Mouse (Mus musculus): ENCODE measurements around the gene Fev. TPM values are rescaled to one million over a fixed set of nuclear protein-coding genes. Genes with fewer than 3 reads are reported as not detected.

The Fev gene
- 0.47 and 2.1 TPM in 2 replicates for polyA plus RNA-seq (2014; fragmentation: Nextera tagmentation; extraction: Ambion mirVana)

DNA sequence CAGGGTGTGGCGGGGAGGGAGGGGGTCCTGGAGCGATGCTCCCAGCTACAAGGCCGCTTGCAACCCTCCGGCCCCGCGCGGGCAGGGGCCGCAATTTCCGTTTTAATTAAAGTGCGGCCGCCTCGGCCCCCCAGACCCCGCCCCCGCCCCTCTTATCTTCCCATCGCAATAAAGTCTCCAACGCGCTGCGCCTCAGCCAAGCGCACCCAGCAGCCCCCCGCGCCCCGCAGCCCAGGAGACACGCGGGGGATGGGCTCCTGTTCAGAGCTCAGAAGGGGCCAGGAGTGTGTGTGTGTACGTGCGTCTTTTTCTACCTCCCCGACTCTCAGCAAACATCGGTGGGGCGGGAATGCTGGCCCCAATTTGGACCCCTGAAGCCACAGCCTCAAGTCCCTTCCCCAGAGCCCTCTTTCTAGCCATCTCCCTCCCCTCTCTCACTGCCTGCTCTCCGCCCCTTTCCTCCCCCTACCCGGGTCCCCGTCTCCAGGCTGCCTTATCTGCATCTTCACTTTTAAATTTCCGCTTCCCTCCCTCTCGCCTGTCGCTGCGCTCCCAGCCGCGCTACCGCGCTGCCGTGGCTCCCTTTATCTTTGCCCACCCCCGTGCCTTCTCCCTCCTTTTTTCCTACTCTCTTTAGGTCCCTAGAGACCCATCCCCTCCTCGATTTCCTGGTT lies at the start of gene Fev:
TSS of gene Fev (minus strand) at position 51 of the 674 bp plus-strand sequence.
- Histone ChIP-seq H3K4me3 (ENCODE audit: low read length) (peak within 1 kb of the TSS; percentile 32), H3K27ac (ENCODE audit: low read depth, low read length) (no peak within 1 kb of the TSS), H3K4me1 (ENCODE audit: control insufficient read depth, insufficient read depth, low read length) (peaks cover 16% of the 10 kb centered on the region), H3K36me3 (ENCODE audit: control insufficient read depth, insufficient read depth, low read length) (no peaks in the 10 kb centered on the region), H3K9me3 (ENCODE audit: control insufficient read depth, low read length) (no peaks in the 10 kb centered on the region), H3K4me2 (replicated peaks; ENCODE audit: low read depth, low read length) (peak within 1 kb of the TSS; percentile 55), H3K9ac (ENCODE audit: low read depth, low read length) (no peak within 1 kb of the TSS; the same call in none of the 2 replicates), H3K27me3 (ENCODE audit: control insufficient read depth, insufficient read depth, low read length) (peaks cover 91% of the 10 kb centered on the region)
- under 1% methylated on average over 36 of the region's 43 CpGs for WGBS
- ATAC-seq (ENCODE audit: low FRiP score, low TSS enrichment): 0 out of 2 replicates have a peak, but pooled peaks have one; percentile 60

DNA sequence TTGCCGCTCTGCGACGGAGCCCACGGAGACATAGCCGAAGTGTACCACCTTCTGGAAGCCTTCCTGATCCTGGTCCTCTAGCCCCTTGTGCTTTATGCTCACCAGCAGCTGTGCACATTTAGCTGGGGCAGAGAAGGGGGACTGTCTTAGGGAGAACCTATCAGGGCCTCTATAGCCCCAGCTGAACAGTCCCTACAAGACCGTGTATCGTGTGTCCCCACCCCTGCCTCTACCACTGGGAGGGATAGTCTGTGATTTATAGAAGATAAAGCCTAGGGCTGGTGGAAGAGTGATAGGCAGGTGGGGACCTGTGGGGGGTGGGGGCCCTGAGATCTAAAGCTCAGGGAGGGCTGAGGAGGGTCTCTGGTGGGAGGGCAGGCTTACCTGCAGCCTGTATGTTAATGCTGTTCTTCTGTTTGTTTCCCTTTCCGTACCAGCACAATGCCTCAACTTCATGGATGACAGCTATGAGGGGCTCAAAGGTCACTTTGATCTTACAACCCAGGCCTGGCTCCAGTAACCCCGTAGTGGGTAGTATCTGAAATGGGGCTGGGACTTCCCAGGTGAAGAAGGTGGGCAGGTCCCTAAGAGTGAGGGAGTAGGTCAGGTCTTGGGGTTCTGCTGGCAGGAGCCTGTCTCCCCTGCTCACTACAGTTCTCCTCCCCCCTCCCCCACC lies 42.5 kb upstream of the Fev start:
- 74% methylated on average over 9 of the region's 9 CpGs for WGBS

DNA sequence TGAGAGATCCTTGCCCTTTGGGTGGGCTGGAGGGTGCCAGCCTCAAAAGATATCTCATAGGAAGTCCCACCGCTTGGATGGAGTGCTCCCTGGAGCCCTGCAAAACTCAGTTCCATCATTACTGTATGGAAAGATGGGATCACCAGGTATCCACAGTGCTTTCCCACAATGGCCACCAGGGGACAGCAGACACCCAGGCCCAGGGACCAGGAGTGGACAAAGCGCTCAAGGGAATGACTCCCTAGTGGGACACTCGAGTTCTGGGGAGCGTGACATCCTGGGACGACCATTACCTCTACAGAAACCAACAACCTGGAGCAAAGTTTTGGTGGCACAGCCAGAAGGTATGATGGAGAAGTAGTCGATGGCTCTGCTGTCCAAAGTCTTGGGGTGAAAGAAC lies 41.5 kb upstream of the Fev start:
- H3K27ac ChIP-seq (ENCODE audit: low read depth, low read length): no peak overlapping the region
- no peak overlapping the region for H3K4me2 ChIP-seq (replicated peaks; ENCODE audit: low read depth, low read length)
- 0 out of 2 replicates have a peak, but pooled peaks cover 5% of the 10 kb centered on the region for H3K27me3 ChIP-seq (ENCODE audit: control insufficient read depth, insufficient read depth, low read length)
- no peaks in the 10 kb centered on the region for H3K36me3 ChIP-seq (ENCODE audit: control insufficient read depth, insufficient read depth, low read length)
- no peak for ATAC-seq (ENCODE audit: low FRiP score, low TSS enrichment)
- H3K4me3 ChIP-seq (ENCODE audit: low read length): no peak overlapping the region
- H3K9me3 ChIP-seq (ENCODE audit: control insufficient read depth, low read length): no peaks in the 10 kb centered on the region
- WGBS: 29% methylated on average over 6 of the region's 6 CpGs
- H3K9ac ChIP-seq (ENCODE audit: low read depth, low read length): no peak overlapping the region
- H3K4me1 ChIP-seq (ENCODE audit: control insufficient read depth, insufficient read depth, low read length): no peaks in the 10 kb centered on the region

More for the DNA sequence above, 42.5 kb upstream of the Fev start:
- ATAC-seq (ENCODE audit: low FRiP score, low TSS enrichment): no peak
- H3K4me1 ChIP-seq (ENCODE audit: control insufficient read depth, insufficient read depth, low read length): no peaks in the 10 kb centered on the region
- H3K27ac ChIP-seq (ENCODE audit: low read depth, low read length): no peak overlapping the region
- H3K9ac ChIP-seq (ENCODE audit: low read depth, low read length): no peak overlapping the region
- H3K4me3 ChIP-seq (ENCODE audit: low read length): no peak overlapping the region
- no peaks in the 10 kb centered on the region for H3K36me3 ChIP-seq (ENCODE audit: control insufficient read depth, insufficient read depth, low read length)
- peaks cover 6% of the 10 kb centered on the region; the same call in 1 of the 2 replicates for H3K27me3 ChIP-seq (ENCODE audit: control insufficient read depth, insufficient read depth, low read length)
- no peaks in the 10 kb centered on the region for H3K9me3 ChIP-seq (ENCODE audit: control insufficient read depth, low read length)
- no peak overlapping the region for H3K4me2 ChIP-seq (replicated peaks; ENCODE audit: low read depth, low read length)

DNA sequence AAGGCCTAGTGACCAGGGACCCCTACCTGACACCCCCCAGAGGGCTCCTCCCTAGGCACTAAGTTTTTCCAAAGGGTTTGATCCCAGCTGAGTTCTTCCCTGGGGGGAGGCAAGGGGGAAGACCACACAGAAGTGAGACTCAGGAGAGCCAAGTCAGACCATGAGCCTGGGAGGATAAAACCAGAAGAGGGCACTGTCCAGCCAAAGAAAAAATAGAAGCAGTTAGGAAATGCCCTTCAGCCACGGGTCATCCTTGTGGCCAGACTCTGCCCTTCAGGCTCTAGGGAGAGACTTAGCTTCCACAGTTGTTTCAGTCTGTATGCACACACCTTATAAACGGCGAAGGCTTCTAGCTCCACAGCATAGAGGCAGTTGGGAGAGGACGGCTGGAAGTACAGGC lies 39.2 kb upstream of the Fev start:
- Histone ChIP-seq H3K4me2 (replicated peaks; ENCODE audit: low read depth, low read length) (no peak overlapping the region), H3K9ac (ENCODE audit: low read depth, low read length) (no peak overlapping the region), H3K4me1 (ENCODE audit: control insufficient read depth, insufficient read depth, low read length) (no peaks in the 10 kb centered on the region), H3K9me3 (ENCODE audit: control insufficient read depth, low read length) (no peaks in the 10 kb centered on the region), H3K27ac (ENCODE audit: low read depth, low read length) (no peak overlapping the region), H3K36me3 (ENCODE audit: control insufficient read depth, insufficient read depth, low read length) (no peaks in the 10 kb centered on the region), H3K4me3 (ENCODE audit: low read length) (no peak overlapping the region), H3K27me3 (ENCODE audit: control insufficient read depth, insufficient read depth, low read length) (0 out of 2 replicates have a peak, but pooled peaks cover 5% of the 10 kb centered on the region)
- WGBS: 67% methylated on average over 4 of the region's 4 CpGs
- no peak for ATAC-seq (ENCODE audit: low FRiP score, low TSS enrichment)

DNA sequence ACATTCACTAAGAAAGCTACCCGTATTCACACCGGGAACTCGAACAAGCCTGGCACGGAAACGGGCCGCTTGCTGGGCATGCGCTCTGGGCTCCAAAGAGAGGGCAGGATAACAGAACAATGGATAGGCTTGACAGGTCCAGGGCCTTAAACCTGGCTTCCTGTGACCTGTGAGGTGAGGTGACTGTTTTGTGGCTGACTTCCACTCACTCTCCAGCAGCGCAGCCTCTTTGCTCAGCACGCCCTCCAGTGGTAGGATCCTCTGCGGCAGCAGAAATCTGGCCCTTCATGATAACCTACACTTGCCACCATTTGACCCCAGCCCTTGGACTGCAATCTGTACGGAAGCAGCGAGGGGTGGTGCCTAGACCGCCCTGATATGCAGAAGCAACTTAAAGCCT lies 30.5 kb upstream of the Fev start:
- no peaks in the 10 kb centered on the region for H3K27me3 ChIP-seq (ENCODE audit: control insufficient read depth, insufficient read depth, low read length)
- H3K9ac ChIP-seq (ENCODE audit: low read depth, low read length): no peak overlapping the region
- no peaks in the 10 kb centered on the region for H3K4me1 ChIP-seq (ENCODE audit: control insufficient read depth, insufficient read depth, low read length)
- 26% methylated on average over 13 of the region's 13 CpGs for WGBS
- no peaks in the 10 kb centered on the region for H3K36me3 ChIP-seq (ENCODE audit: control insufficient read depth, insufficient read depth, low read length)
- H3K27ac ChIP-seq (ENCODE audit: low read depth, low read length): no peak overlapping the region
- H3K4me3 ChIP-seq (ENCODE audit: low read length): no peak overlapping the region
- ATAC-seq (ENCODE audit: low FRiP score, low TSS enrichment): no peak
- no peaks in the 10 kb centered on the region for H3K9me3 ChIP-seq (ENCODE audit: control insufficient read depth, low read length)
- H3K4me2 ChIP-seq (replicated peaks; ENCODE audit: low read depth, low read length): no peak overlapping the region

DNA sequence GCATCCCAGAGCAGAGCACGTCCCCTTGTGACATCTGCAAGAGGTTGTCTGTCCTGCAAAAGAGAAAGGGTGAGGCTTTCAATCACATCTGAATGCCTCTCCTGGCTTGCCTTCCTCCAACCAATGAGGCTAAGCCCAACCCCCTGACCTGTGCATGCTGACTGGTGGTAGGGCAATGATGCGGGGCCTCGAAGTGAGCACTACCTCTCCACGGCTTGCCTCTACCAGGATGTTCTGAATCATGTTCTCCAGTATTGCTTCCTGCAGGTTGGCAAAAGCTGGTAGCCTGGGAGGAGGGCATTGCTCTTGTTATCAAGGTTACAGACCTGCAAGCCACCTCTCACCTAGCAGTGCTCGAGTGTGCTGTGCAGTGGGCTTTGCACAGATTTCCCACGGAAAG lies 17.0 kb upstream of the Fev start:
- Histone ChIP-seq H3K9me3 (ENCODE audit: control insufficient read depth, low read length) (no peaks in the 10 kb centered on the region), H3K4me1 (ENCODE audit: control insufficient read depth, insufficient read depth, low read length) (0 out of 2 replicates have a peak, but pooled peaks cover 9% of the 10 kb centered on the region), H3K27ac (ENCODE audit: low read depth, low read length) (no peak overlapping the region), H3K27me3 (ENCODE audit: control insufficient read depth, insufficient read depth, low read length) (peaks cover 64% of the 10 kb centered on the region), H3K4me2 (replicated peaks; ENCODE audit: low read depth, low read length) (no peak overlapping the region), H3K36me3 (ENCODE audit: control insufficient read depth, insufficient read depth, low read length) (no peaks in the 10 kb centered on the region), H3K9ac (ENCODE audit: low read depth, low read length) (no peak overlapping the region), H3K4me3 (ENCODE audit: low read length) (no peak overlapping the region)
- no peak for ATAC-seq (ENCODE audit: low FRiP score, low TSS enrichment)
- WGBS: 26% methylated on average over 6 of the region's 6 CpGs

DNA sequence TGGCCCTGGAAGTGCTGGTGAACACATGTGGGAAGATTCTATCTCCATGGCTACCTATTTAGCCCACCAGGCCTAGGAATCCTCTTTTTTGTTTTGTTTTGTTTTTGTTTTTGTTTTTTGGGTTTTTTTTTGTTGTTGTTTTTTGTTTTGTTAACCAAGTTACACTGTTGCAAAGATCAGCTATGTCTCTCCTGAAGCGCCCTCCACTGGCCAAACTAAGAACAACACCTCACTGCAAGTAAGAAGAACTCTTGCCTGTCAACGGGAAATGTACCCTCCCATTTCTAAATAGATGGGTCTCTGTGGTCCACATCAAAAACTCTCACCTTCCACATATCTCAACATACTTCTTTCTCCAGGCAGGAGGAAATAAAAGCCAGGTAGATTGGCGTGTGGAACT lies 16.5 kb upstream of the Fev start:
- H3K4me1 ChIP-seq (ENCODE audit: control insufficient read depth, insufficient read depth, low read length): 0 out of 2 replicates have a peak, but pooled peaks cover 9% of the 10 kb centered on the region
- no peaks in the 10 kb centered on the region for H3K9me3 ChIP-seq (ENCODE audit: control insufficient read depth, low read length)
- no peak overlapping the region for H3K4me2 ChIP-seq (replicated peaks; ENCODE audit: low read depth, low read length)
- WGBS: 7% methylated on average over 3 of the region's 3 CpGs
- H3K27ac ChIP-seq (ENCODE audit: low read depth, low read length): no peak overlapping the region
- H3K36me3 ChIP-seq (ENCODE audit: control insufficient read depth, insufficient read depth, low read length): no peaks in the 10 kb centered on the region
- no peak for ATAC-seq (ENCODE audit: low FRiP score, low TSS enrichment)
- no peak overlapping the region for H3K4me3 ChIP-seq (ENCODE audit: low read length)
- no peak overlapping the region for H3K9ac ChIP-seq (ENCODE audit: low read depth, low read length)
- H3K27me3 ChIP-seq (ENCODE audit: control insufficient read depth, insufficient read depth, low read length): peaks cover 65% of the 10 kb centered on the region

DNA sequence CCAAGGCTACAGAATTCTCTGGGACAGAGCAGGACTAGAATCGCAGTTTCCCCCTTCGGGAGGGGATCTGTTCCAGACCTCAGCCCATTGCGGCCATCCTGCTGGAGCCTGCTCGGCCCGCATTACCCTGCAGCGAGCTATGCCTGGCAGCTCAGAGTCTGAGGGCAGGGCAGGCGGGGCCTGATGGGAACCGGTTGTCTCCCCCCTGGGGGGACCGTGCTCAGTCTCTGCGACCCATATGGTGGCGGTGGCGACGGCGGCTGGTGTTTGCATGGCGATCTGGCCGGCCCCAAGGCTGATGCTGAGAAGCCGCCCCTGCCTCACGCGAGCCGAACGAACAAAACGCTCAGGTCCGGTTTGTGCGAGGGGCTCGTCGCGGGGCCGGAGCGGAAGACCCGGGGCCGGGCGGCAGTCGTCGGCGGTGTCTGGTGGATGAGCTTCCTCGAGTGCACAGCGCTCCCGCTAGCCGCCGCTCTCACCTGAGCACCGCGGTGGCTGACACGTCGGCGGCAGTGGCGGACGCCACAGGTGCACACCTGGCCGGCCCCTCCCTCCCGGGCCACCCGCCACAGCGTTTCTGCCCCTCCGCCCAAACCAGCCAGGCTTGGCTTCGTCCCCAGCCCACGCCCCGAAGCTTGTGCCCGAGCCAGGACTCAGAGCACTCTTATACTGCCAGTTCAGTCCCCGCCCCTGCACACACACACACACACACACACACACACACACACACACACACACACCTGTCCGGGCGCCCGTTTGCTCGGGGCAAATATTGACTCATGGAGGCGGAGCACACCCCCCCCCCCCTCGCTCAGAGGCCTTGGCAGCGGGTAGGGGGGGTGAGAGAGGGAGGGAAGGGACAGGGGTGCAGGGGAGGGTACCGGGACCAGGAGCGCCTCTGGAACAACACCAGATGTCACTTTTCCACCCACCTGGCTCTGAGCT lies 15.4 kb upstream of the Fev start:
- 0 out of 2 replicates have a peak, but pooled peaks cover 9% of the 10 kb centered on the region for H3K4me1 ChIP-seq (ENCODE audit: control insufficient read depth, insufficient read depth, low read length)
- H3K9ac ChIP-seq (ENCODE audit: low read depth, low read length): peak overlapping the region; percentile 28; the same call in 1 of the 2 replicates
- H3K27ac ChIP-seq (ENCODE audit: low read depth, low read length): no peak overlapping the region
- H3K27me3 ChIP-seq (ENCODE audit: control insufficient read depth, insufficient read depth, low read length): peaks cover 76% of the 10 kb centered on the region
- WGBS: under 1% methylated on average over 52 of the region's 66 CpGs
- H3K9me3 ChIP-seq (ENCODE audit: control insufficient read depth, low read length): no peaks in the 10 kb centered on the region
- H3K4me2 ChIP-seq (replicated peaks; ENCODE audit: low read depth, low read length): peak overlapping the region; percentile 47
- no peaks in the 10 kb centered on the region for H3K36me3 ChIP-seq (ENCODE audit: control insufficient read depth, insufficient read depth, low read length)
- H3K4me3 ChIP-seq (ENCODE audit: low read length): peak overlapping the region; percentile 26
- peak; percentile 53; the same call in 1 of the 2 replicates for ATAC-seq (ENCODE audit: low FRiP score, low TSS enrichment)

All from kidney, embryonic 14.5 days (tissue).